Comparison of ENCODE assay signal across 13 mouse cellular contexts in the genomic region with DNA sequence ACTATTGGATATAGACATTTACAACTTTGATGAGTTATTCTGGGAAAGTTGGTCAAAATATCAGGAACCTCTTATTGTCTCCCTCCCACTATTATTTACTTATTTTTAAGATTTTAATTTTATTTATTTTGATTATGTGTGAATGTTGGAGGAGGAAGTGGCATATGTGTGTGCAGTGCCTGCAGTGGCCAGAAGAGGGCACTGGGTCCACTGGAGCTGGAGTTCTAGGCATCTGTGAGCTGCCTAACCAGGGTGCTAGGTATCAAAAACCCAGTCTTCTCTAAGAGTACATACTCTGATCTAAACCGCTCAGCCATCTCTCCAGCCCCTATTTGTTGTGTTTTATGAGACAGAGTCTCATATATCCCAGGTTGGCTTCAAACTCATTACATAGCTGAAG. TPM values are rescaled to one million over a fixed set of nuclear protein-coding genes. Genes with fewer than 3 reads are reported as not detected.
DNase-seq lines count a peak whose midpoint lies in the region; ATAC-seq and TF ChIP-seq lines count a peak whose summit lies in the region.
"Had no signal": no experiment of that assay in that cellular context is flagged by ENCODE, and none has a peak within 500 bp of the region (broad histone marks: within the 10 kb centered on the region; RNA-seq: fewer than 3 reads in every experiment).

No protein-coding gene starts in this region.

- no peak overlapping the region for H3K27ac ChIP-seq in layer of hippocampus, adult 2 months
- no peak overlapping the region for H3K27ac ChIP-seq in CH12.LX (ENCODE audit: insufficient read depth, low read depth)
- no peak overlapping the region for H3K27ac ChIP-seq in forebrain, embryonic 12.5 days
- H3K27ac ChIP-seq: liver, embryonic 13.5 days had no signal

- H3K4me2 ChIP-seq in CH12.LX (ENCODE audit: insufficient read depth, low read depth, poor library complexity, severe bottlenecking) = no peak overlapping the region
- H3K4me2 ChIP-seq in forebrain, embryonic 12.5 days = no peak overlapping the region
- H3K4me2 ChIP-seq: liver, embryonic 13.5 days had no signal

- peaks cover 0 to 20% of the 10 kb centered on the region in 2 experiments for H3K36me3 ChIP-seq in CH12.LX (replicated peaks in 1 of 2; ENCODE audit: control insufficient read depth in 1 of 2, insufficient read depth in 1 of 2, low read length in 1 of 2)
- H3K36me3 ChIP-seq in forebrain, embryonic 12.5 days (replicated peaks) = no peaks in the 10 kb centered on the region
- H3K36me3 ChIP-seq: liver, embryonic 13.5 days had no signal

- no peak overlapping the region for H3K4me3 ChIP-seq in layer of hippocampus, adult 2 months
- no peak overlapping the region for H3K4me3 ChIP-seq in CH12.LX (replicated peaks in 1 of 3; ENCODE audit: low read depth in 2 of 3, low read length in 2 of 3, poor library complexity in 1 of 3)
- no peak overlapping the region for H3K4me3 ChIP-seq in forebrain, embryonic 12.5 days (replicated peaks)
- H3K4me3 ChIP-seq: erythroblast, embryonic 14.5 days; liver, embryonic 13.5 days had no signal

- ATAC-seq in erythroblast, adult 5-6 weeks (replicated peaks; ENCODE audit: low FRiP score, poor library complexity, severe bottlenecking) = peak; percentile 62; the same call in 1 of the 2 replicates
- ATAC-seq in forebrain, embryonic 12.5 days (ENCODE audit: low FRiP score) = no peak

- H3K9me3 ChIP-seq in CH12.LX (replicated peaks; ENCODE audit: low read length) = no peaks in the 10 kb centered on the region
- H3K9me3 ChIP-seq in forebrain, embryonic 12.5 days = no peaks in the 10 kb centered on the region
- H3K9me3 ChIP-seq: liver, embryonic 13.5 days had no signal

- DNase-seq in layer of hippocampus, adult 2 months (ENCODE audit: low spot score in 2 of 2) = no peak
- no peak for DNase-seq in layer of hippocampus, adult 18-20 months (ENCODE audit: low spot score in 2 of 2)
- DNase-seq in 416B (ENCODE audit: low read depth) = peak; percentile 48
- peak; percentile 40 for DNase-seq in CH12.LX (ENCODE audit: extremely low read depth)
- DNase-seq in embryo, embryonic 9.5 days (ENCODE audit: extremely low spot score) = no peak
- DNase-seq: cerebellum, adult 9-10 months; liver, embryonic 13.5 days had no signal

- dilution Hi-C loops in CH12.LX (cut with MboI; ENCODE audit: extremely low pct_ligation_motif_present, extremely low pct_unique_long_range_greater_than_20kb, low sequenced_read_pairs) = no loop called here

- H3K9ac ChIP-seq in CH12.LX (ENCODE audit: insufficient read depth, low read depth) = no peak overlapping the region
- H3K9ac ChIP-seq in forebrain, embryonic 12.5 days = no peak overlapping the region
- H3K9ac ChIP-seq: liver, embryonic 13.5 days had no signal

- in situ Hi-C loops in CH12.LX (cut with MboI; ENCODE audit: low pct_ligation_motif_present, low pct_unique_long_range_greater_than_20kb, low sequenced_read_pairs) = no loop called here

- H3K27me3 ChIP-seq in CH12.LX (replicated peaks) = peaks cover 6% of the 10 kb centered on the region
- peaks cover 12% of the 10 kb centered on the region for H3K27me3 ChIP-seq in forebrain, embryonic 12.5 days

- 0 out of 2 replicates have a peak, but pooled peaks cover 2% of the 10 kb centered on the region for H3K79me2 ChIP-seq in CH12.LX (replicated peaks; ENCODE audit: control insufficient read depth, extremely low read depth, insufficient read depth, poor library complexity, severe bottlenecking)

- no peak for TF ChIP-seq POLR2A in CH12.LX (IDR thresholded peaks at IDR 0.05; ENCODE audit: low read depth, low read length)

- peak; percentile 34 for TF ChIP-seq RAD21 in CH12.LX (IDR thresholded peaks at IDR 0.05; ENCODE audit: low read depth, low read length)

- no peak for TF ChIP-seq EP300 in CH12.LX (IDR thresholded peaks at IDR 0.05; ENCODE audit: low read length)

- peak; percentile 72 for TF ChIP-seq CTCF in layer of hippocampus, adult 2 months (conservative IDR thresholded peaks at IDR 0.05)
- TF ChIP-seq CTCF in CH12.LX (conservative IDR thresholded peaks at IDR 0.05 in 1 of 2, IDR thresholded peaks at IDR 0.05 in 1 of 2; ENCODE audit: low read depth in 2 of 2, low read length in 2 of 2) = peak; percentile 39 to 53; a peak in 3 of 4 replicates

- peaks cover 0 to 19% of the 10 kb centered on the region in 2 experiments; a peak in 2 of 4 replicates for H3K4me1 ChIP-seq in CH12.LX (ENCODE audit: control insufficient read depth in 1 of 2, insufficient read depth in 2 of 2)
- H3K4me1 ChIP-seq in forebrain, embryonic 12.5 days = peaks cover 10% of the 10 kb centered on the region

- WGBS in forebrain, embryonic 12.5 days = 96% methylated on average over 1 of the region's 1 CpGs

TF ChIP-seq in CH12.LX, 34 proteins besides CTCF, POLR2A, EP300 and RAD21:
- TF ChIP-seq GABPA (IDR thresholded peaks at IDR 0.05; ENCODE audit: insufficient replicate concordance, low read depth, low read length) = no peak
- TF ChIP-seq PAX5 (IDR thresholded peaks at IDR 0.05; ENCODE audit: low read length) = no peak
- no peak for TF ChIP-seq ZC3H11A (IDR thresholded peaks at IDR 0.05; ENCODE audit: low read depth, low read length)

RNA-seq across cellular contexts. Expression of a gene that starts 3.1 kb away (rescaled TPM):
- total RNA-seq in layer of hippocampus, adult 2 months (2021) = 10 to 100 TPM; 26.9 to 27.6 TPM
- 10 to 100 TPM; 25.9 to 27.4 TPM for total RNA-seq in layer of hippocampus, adult 18-20 months (2021)
- total RNA-seq in CH12.LX (2012; rRNA removed) = 13.6 and 14.1 TPM in 2 replicates
- total RNA-seq in CH12.LX (2014; rRNA removed) = 14.5 and 19.5 TPM in 2 replicates
- 11.7 and 15.3 TPM in 2 replicates for polyA plus RNA-seq in CH12.LX (2012; ENCODE audit: insufficient read length, low read depth)
- 2.5 and 4.4 TPM in 2 replicates for total RNA-seq in erythroblast, adult 5-6 weeks (2015; ENCODE audit: low replicate concordance)
- 2.0 and 2.7 TPM in 2 replicates for total RNA-seq in erythroblast, adult 5-6 weeks (2017; ENCODE audit: low replicate concordance)
- 16.0 and 17.7 TPM in 2 replicates for polyA plus RNA-seq in forebrain, embryonic 12.5 days (2016; fragmentation: Nextera tagmentation; extraction: Ambion mirVana)

RNA-seq across cellular contexts. Expression of a gene that starts 15.7 kb away (rescaled TPM):
- 1 to 10 TPM; 1.3 to 2.4 TPM for total RNA-seq in layer of hippocampus, adult 2 months (2021)
- total RNA-seq in layer of hippocampus, adult 18-20 months (2021) = 1 to 10 TPM; 1.9 TPM
- not detected in 2 replicates for total RNA-seq in CH12.LX (2012; rRNA removed)
- total RNA-seq in CH12.LX (2014; rRNA removed) = not detected in 2 replicates
- not detected in 2 replicates for polyA plus RNA-seq in CH12.LX (2012; ENCODE audit: insufficient read length, low read depth)
- not detected in 2 replicates for total RNA-seq in erythroblast, adult 5-6 weeks (2015; ENCODE audit: low replicate concordance)
- 0.43 TPM in 1 of 2 replicates, not detected in the other for total RNA-seq in erythroblast, adult 5-6 weeks (2017; ENCODE audit: low replicate concordance)
- polyA plus RNA-seq in forebrain, embryonic 12.5 days (2016; fragmentation: Nextera tagmentation; extraction: Ambion mirVana) = 1.3 and 1.8 TPM in 2 replicates

RNA-seq across cellular contexts. Expression of a gene that starts 18.0 kb away (rescaled TPM):
- 10 to 100 TPM; 60.7 to 70.3 TPM for total RNA-seq in layer of hippocampus, adult 2 months (2021)
- 10 to 100 TPM; 52.3 to 59.6 TPM for total RNA-seq in layer of hippocampus, adult 18-20 months (2021)
- total RNA-seq in CH12.LX (2012; rRNA removed) (39.1 and 42.3 TPM in 2 replicates), CH12.LX (2014; rRNA removed) (43.3 and 48.9 TPM in 2 replicates)
- polyA plus RNA-seq in CH12.LX (2012; ENCODE audit: insufficient read length, low read depth) = 48.8 and 56.6 TPM in 2 replicates
- total RNA-seq in erythroblast, adult 5-6 weeks (2015; ENCODE audit: low replicate concordance) = 29.5 and 31.3 TPM in 2 replicates
- total RNA-seq in erythroblast, adult 5-6 weeks (2017; ENCODE audit: low replicate concordance) = 60.6 and 79.6 TPM in 2 replicates
- polyA plus RNA-seq in forebrain, embryonic 12.5 days (2016; fragmentation: Nextera tagmentation; extraction: Ambion mirVana) = 136 and 137 TPM in 2 replicates

RNA-seq across cellular contexts. Expression of a gene that starts 37.2 kb away (rescaled TPM):
- total RNA-seq in layer of hippocampus, adult 2 months (2021) = not detected
- total RNA-seq in layer of hippocampus, adult 18-20 months (2021) = not detected
- total RNA-seq in CH12.LX (2012; rRNA removed) (not detected in 2 replicates), CH12.LX (2014; rRNA removed) (not detected in 2 replicates)
- not detected in 2 replicates for polyA plus RNA-seq in CH12.LX (2012; ENCODE audit: insufficient read length, low read depth)
- total RNA-seq in erythroblast, adult 5-6 weeks (2015; ENCODE audit: low replicate concordance) = not detected in 2 replicates
- total RNA-seq in erythroblast, adult 5-6 weeks (2017; ENCODE audit: low replicate concordance) = not detected in 2 replicates
- not detected in 2 replicates for polyA plus RNA-seq in forebrain, embryonic 12.5 days (2016; fragmentation: Nextera tagmentation; extraction: Ambion mirVana)
- total RNA-seq: gastrocnemius, postnatal 4 days; layer of hippocampus, adult 8-10 months had no signal
- polyA plus RNA-seq: erythroblast, embryonic 14.5 days; hindbrain, embryonic 11.5 days; liver, embryonic 13.5 days had no signal

RNA-seq across cellular contexts. Expression of a gene that starts 44.5 kb away (rescaled TPM):
- total RNA-seq in layer of hippocampus, adult 2 months (2021) = 100 to 1,000 TPM; 532 to 547 TPM
- total RNA-seq in layer of hippocampus, adult 18-20 months (2021) = 100 to 1,000 TPM; 554 to 575 TPM
- total RNA-seq in CH12.LX (2012; rRNA removed) (not detected in 2 replicates), CH12.LX (2014; rRNA removed) (not detected in 2 replicates)
- not detected in 2 replicates for polyA plus RNA-seq in CH12.LX (2012; ENCODE audit: insufficient read length, low read depth)
- not detected in 2 replicates for total RNA-seq in erythroblast, adult 5-6 weeks (2015; ENCODE audit: low replicate concordance)
- not detected in 2 replicates for total RNA-seq in erythroblast, adult 5-6 weeks (2017; ENCODE audit: low replicate concordance)
- 12.2 and 14.8 TPM in 2 replicates for polyA plus RNA-seq in forebrain, embryonic 12.5 days (2016; fragmentation: Nextera tagmentation; extraction: Ambion mirVana)

Comparison
In these comparisons a context has a peak if more than half of its experiments do, and no peak if none do; other contexts are left out.
1. DNase-seq: peak in 416B (single experiment) and CH12.LX (single experiment); none in layer of hippocampus, adult 2 months (0 of 2), layer of hippocampus, adult 18-20 months (0 of 2) and embryo, embryonic 9.5 days (single experiment).